Comparison of ENCODE assay signal across 12 mouse cellular contexts in the genomic region with DNA sequence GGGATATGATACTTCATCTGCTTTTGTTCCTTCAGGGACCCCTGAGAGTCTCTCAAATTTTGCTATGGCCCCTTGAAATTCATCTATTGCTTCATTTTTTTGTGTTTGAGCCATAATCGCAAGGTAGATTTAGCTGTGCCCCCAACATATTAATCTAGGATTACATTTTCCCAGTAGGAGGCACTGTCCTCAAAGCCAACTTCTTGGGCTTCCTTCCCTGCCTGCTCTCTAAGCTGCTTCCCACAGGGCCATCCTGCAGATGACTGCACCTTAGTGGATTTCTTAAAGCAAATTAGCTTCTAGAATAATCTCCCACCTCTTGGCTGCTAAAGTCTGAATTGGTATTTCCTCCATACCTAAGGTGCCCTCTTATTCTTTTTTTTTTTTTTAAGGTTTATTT. TPM values are rescaled to one million over a fixed set of nuclear protein-coding genes. Genes with fewer than 3 reads are reported as not detected.
A peak's percentile ranks its signal among the peaks of the same experiment; 100 is the strongest.
DNase-seq lines count a peak whose midpoint lies in the region; TF ChIP-seq lines count a peak whose summit lies in the region.
"Had no signal": no experiment of that assay in that cellular context is flagged by ENCODE, and none has a peak within 500 bp of the region (broad histone marks: within the 10 kb centered on the region; RNA-seq: fewer than 3 reads in every experiment).

No protein-coding gene starts in this region.

- no peak overlapping the region for H3K4me3 ChIP-seq in layer of hippocampus, adult 2 months
- H3K4me3 ChIP-seq in bone marrow, adult 2 months (replicated peaks; ENCODE audit: control insufficient read depth, low read depth, low read length) = no peak overlapping the region
- no peak overlapping the region for H3K4me3 ChIP-seq in limb, embryonic 10.5 days
- H3K4me3 ChIP-seq: embryonic facial prominence, embryonic 15.5 days; limb, embryonic 13.5 days; neural tube, embryonic 12.5 days had no signal

- WGBS in bone marrow, adult 2 months = 52% methylated on average over 1 of the region's 1 CpGs
- 77% methylated on average over 1 of the region's 1 CpGs for WGBS in limb, embryonic 10.5 days

- DNase-seq in layer of hippocampus, adult 2 months (ENCODE audit: low spot score in 2 of 2) = no peak
- DNase-seq in layer of hippocampus, postnatal 36 days = no peak
- DNase-seq in 3T3-L1 (ENCODE audit: low read depth, low spot score) = peak; percentile 56
- DNase-seq in A20 (ENCODE audit: low read depth, low spot score) = peak; percentile 24
- DNase-seq in limb, embryonic 10.5 days (ENCODE audit: low spot score) = no peak
- DNase-seq in adrenal gland, postnatal 36 days = no peak
- DNase-seq: cerebellum, adult 11 months; right cerebral cortex, postnatal 14 days had no signal

- H3K4me1 ChIP-seq in bone marrow, adult 2 months (ENCODE audit: control insufficient read depth, insufficient read depth, low read length) = no peaks in the 10 kb centered on the region
- peaks cover 6% of the 10 kb centered on the region for H3K4me1 ChIP-seq in limb, embryonic 10.5 days

- no peaks in the 10 kb centered on the region for H3K27me3 ChIP-seq in limb, embryonic 10.5 days (ENCODE audit: low read depth, poor library complexity, severe bottlenecking)
- H3K27me3 ChIP-seq: embryonic facial prominence, embryonic 15.5 days; limb, embryonic 13.5 days; neural tube, embryonic 12.5 days had no signal

- no peaks in the 10 kb centered on the region for H3K9me3 ChIP-seq in limb, embryonic 10.5 days (replicated peaks)
- H3K9me3 ChIP-seq: embryonic facial prominence, embryonic 15.5 days; limb, embryonic 13.5 days; neural tube, embryonic 12.5 days had no signal

- no peaks in the 10 kb centered on the region for H3K36me3 ChIP-seq in limb, embryonic 10.5 days
- H3K36me3 ChIP-seq: embryonic facial prominence, embryonic 15.5 days; limb, embryonic 13.5 days; neural tube, embryonic 12.5 days had no signal

- H3K27ac ChIP-seq in layer of hippocampus, adult 2 months = no peak overlapping the region
- H3K27ac ChIP-seq in bone marrow, adult 2 months (ENCODE audit: control insufficient read depth, insufficient read depth, low read depth, low read length, poor library complexity) = no peak overlapping the region
- no peak overlapping the region for H3K27ac ChIP-seq in limb, embryonic 10.5 days
- H3K27ac ChIP-seq: embryonic facial prominence, embryonic 15.5 days; limb, embryonic 13.5 days; neural tube, embryonic 12.5 days had no signal

- TF ChIP-seq CTCF in layer of hippocampus, adult 2 months (conservative IDR thresholded peaks at IDR 0.05) = peak; percentile 52
- 0 out of 2 replicates have a peak, but pooled peaks have one; percentile 5 for TF ChIP-seq CTCF in bone marrow, adult 2 months (IDR thresholded peaks at IDR 0.05; ENCODE audit: control insufficient read depth, insufficient read depth, low read length)

- no peak for TF ChIP-seq POLR2A in bone marrow, adult 2 months (IDR thresholded peaks at IDR 0.05; ENCODE audit: borderline replicate concordance, control insufficient read depth, low read depth, low read length)

RNA-seq across cellular contexts. Expression of a gene that starts 3.5 kb away (rescaled TPM):
- total RNA-seq in layer of hippocampus, adult 2 months (2021) = 100 to 1,000 TPM; 125 to 139 TPM
- total RNA-seq in layer of hippocampus, postnatal 36 days (2021) = 100 to 1,000 TPM; 137 to 144 TPM
- 186 and 240 TPM in 2 replicates for polyA plus RNA-seq in bone marrow, adult 2 months (2011; ENCODE audit: insufficient read depth, insufficient read length, low replicate concordance, missing spikeins)
- polyA plus RNA-seq in limb, embryonic 10.5 days (2016; fragmentation: Nextera tagmentation; extraction: Ambion mirVana) = 322 and 347 TPM in 2 replicates
- 100 to 1,000 TPM; 175 to 188 TPM for total RNA-seq in adrenal gland, postnatal 36 days (2021)

RNA-seq across cellular contexts. Expression of a gene that starts 27.5 kb away (rescaled TPM):
- total RNA-seq in layer of hippocampus, adult 2 months (2021) = 10 to 100 TPM; 14.1 to 15.6 TPM
- 10 to 100 TPM; 12.8 to 12.9 TPM for total RNA-seq in layer of hippocampus, postnatal 36 days (2021)
- 8.8 and 10.8 TPM in 2 replicates for polyA plus RNA-seq in bone marrow, adult 2 months (2011; ENCODE audit: insufficient read depth, insufficient read length, low replicate concordance, missing spikeins)
- 44.5 and 47.3 TPM in 2 replicates for polyA plus RNA-seq in limb, embryonic 10.5 days (2016; fragmentation: Nextera tagmentation; extraction: Ambion mirVana)
- 10 to 100 TPM; 16.2 to 23.6 TPM for total RNA-seq in adrenal gland, postnatal 36 days (2021)

RNA-seq across cellular contexts. Expression of a gene that starts 36.1 kb away (rescaled TPM):
- total RNA-seq in layer of hippocampus, adult 2 months (2021) = 10 to 100 TPM; 43.8 to 44.3 TPM
- 10 to 100 TPM; 39.3 to 39.9 TPM for total RNA-seq in layer of hippocampus, postnatal 36 days (2021)
- 4.9 and 6.2 TPM in 2 replicates for polyA plus RNA-seq in bone marrow, adult 2 months (2011; ENCODE audit: insufficient read depth, insufficient read length, low replicate concordance, missing spikeins)
- 24.8 and 30.8 TPM in 2 replicates for polyA plus RNA-seq in limb, embryonic 10.5 days (2016; fragmentation: Nextera tagmentation; extraction: Ambion mirVana)
- 10 to 100 TPM in 1 of 2 experiments, 1 to 10 TPM in 1; 9.1 to 12.5 TPM for total RNA-seq in adrenal gland, postnatal 36 days (2021)

RNA-seq across cellular contexts. Expression of a gene that starts 39.2 kb away (rescaled TPM):
- total RNA-seq in layer of hippocampus, adult 2 months (2021) = 100 to 1,000 TPM; 121 to 128 TPM
- total RNA-seq in layer of hippocampus, postnatal 36 days (2021) = 100 to 1,000 TPM; 114 to 122 TPM
- polyA plus RNA-seq in bone marrow, adult 2 months (2011; ENCODE audit: insufficient read depth, insufficient read length, low replicate concordance, missing spikeins) = 17.1 and 20.8 TPM in 2 replicates
- polyA plus RNA-seq in limb, embryonic 10.5 days (2016; fragmentation: Nextera tagmentation; extraction: Ambion mirVana) = 13.6 and 13.8 TPM in 2 replicates
- 10 to 100 TPM; 79.7 to 94.1 TPM for total RNA-seq in adrenal gland, postnatal 36 days (2021)

Comparison
In these comparisons a context has a peak if more than half of its experiments do, and no peak if none do; other contexts are left out.
1. DNase-seq: peak in 3T3-L1 (single experiment) and A20 (single experiment); none in layer of hippocampus, adult 2 months (0 of 2), layer of hippocampus, postnatal 36 days (0 of 2), limb, embryonic 10.5 days (single experiment) and adrenal gland, postnatal 36 days (0 of 2).